Mouse (Mus musculus) liver, embryonic 14.5 days (tissue): Measurements from ENCODE around the gene Gabra2. TPM values are rescaled to one million over a fixed set of nuclear protein-coding genes. Genes with fewer than 3 reads are reported as not detected.

Source experiments
- ATAC-seq: fragments of 200-750 bp; cut with Nextera tagmentation; 2 replicates; pipeline ENCODE4 v1.8.0; 2017; ENCODE audit warnings: moderate number of reproducible peaks, mild to moderate bottlenecking, moderate library complexity; ENCODE audit not compliant: insufficient read depth
- DNase-seq, 3 experiments: peaks; one replicate each; pipeline ENCODE4 v3.0.0-alpha.2; 2012 to 2013; ENCODE audit warnings: low read depth in 3 of 3, low spot score in 3 of 3
- H3K27ac ChIP-seq: fragments of 300-500 bp; sonication (generic); 2 replicates; pipeline ENCODE4 v1.5.1; 2014; ENCODE audit warnings: moderate library complexity, mild to moderate bottlenecking, control low read depth, inconsistent platforms
- H3K27me3 ChIP-seq: fragments of 300-500 bp; sonication (generic); 2 replicates; pipeline ENCODE4 v1.6.1; 2014; ENCODE audit warnings: mild to moderate bottlenecking, low read length, moderate library complexity; ENCODE audit not compliant: control insufficient read depth, insufficient read depth
- H3K36me3 ChIP-seq: fragments of 300-500 bp; sonication (generic); replicated peaks from 2 replicates; pipeline ENCODE4 v1.6.1; 2014; ENCODE audit warnings: low read depth; ENCODE audit not compliant: control insufficient read depth, insufficient read depth
- H3K4me1 ChIP-seq, 2 experiments: fragments of 200-500 bp in 1 of 2; fragments of 300-500 bp in 1 of 2; sonication (generic) in 1 of 2; replicated peaks; 2 replicates each; pipeline ENCODE4 v1.6.1; 2012 to 2014; ENCODE audit warnings: antibody characterized with exemption in 1 of 2, inconsistent platforms in 1 of 2, low read length in 1 of 2; ENCODE audit not compliant: control insufficient read depth in 2 of 2, insufficient read depth in 2 of 2
- H3K4me2 ChIP-seq: fragments of 300-500 bp; sonication (generic); 2 replicates; pipeline ENCODE4 v1.6.1; 2014; ENCODE audit warnings: low read depth, mild to moderate bottlenecking, control low read depth, moderate library complexity
- H3K4me3 ChIP-seq, 2 experiments: fragments of 200-500 bp in 1 of 2; fragments of 300-500 bp in 1 of 2; sonication (generic) in 1 of 2; 2 replicates each; pipeline ENCODE4 v1.5.1; 2012 to 2014; ENCODE audit warnings: low read depth in 2 of 2, low read length in 2 of 2, mild to moderate bottlenecking in 2 of 2, control low read depth in 1 of 2, inconsistent platforms in 1 of 2, moderate library complexity in 1 of 2; ENCODE audit not compliant: insufficient read depth in 1 of 2
- H3K9ac ChIP-seq: fragments of 300-500 bp; sonication (generic); replicated peaks from 2 replicates; pipeline ENCODE4 v1.6.1; 2014; ENCODE audit warnings: mild to moderate bottlenecking, control low read depth, moderate library complexity
- H3K9me3 ChIP-seq: fragments of 300-500 bp; sonication (generic); 2 replicates; pipeline ENCODE4 v1.6.1; 2016; ENCODE audit warnings: low read length, mixed read lengths; ENCODE audit not compliant: control insufficient read depth
- CTCF ChIP-seq: IDR thresholded peaks from 2 replicates; pipeline ENCODE4 v1.5.1; 2016; ENCODE audit warnings: antibody characterized with exemption, low read depth, control low read depth
- EP300 ChIP-seq: IDR thresholded peaks from 2 replicates; pipeline ENCODE4 v1.6.1; 2016; ENCODE audit warnings: antibody characterized with exemption, low read depth
- WGBS: fragments of 180-500 bp; shearing (Covaris S2); extraction: QIAGEN DNeasy Blood & Tissue Kit; methylation state at CpG from one replicate; pipeline ENCODE4 v1.1.7; 2014; ENCODE audit not compliant: insufficient replicate concordance; 5-methylcytosine and 5-hydroxymethylcytosine counted together
- polyA plus RNA-seq, 2 experiments: library from polyadenylated mRNA; depleted of rRNA in 1 of 2; stranded (reverse) in 1 of 2; unstranded in 1 of 2; fragments of >200 nt; fragmentation: Nextera tagmentation in 1 of 2; extraction: Ambion mirVana in 1 of 2; gene quantifications; 2 replicates each; pipeline versions ENCODE4 v1.2.1 to v1.2.3; 2012 to 2014

Gabra2 gene
- polyA plus RNA-seq, 2 experiments: 0.01 TPM; not detected in 1

DNA sequence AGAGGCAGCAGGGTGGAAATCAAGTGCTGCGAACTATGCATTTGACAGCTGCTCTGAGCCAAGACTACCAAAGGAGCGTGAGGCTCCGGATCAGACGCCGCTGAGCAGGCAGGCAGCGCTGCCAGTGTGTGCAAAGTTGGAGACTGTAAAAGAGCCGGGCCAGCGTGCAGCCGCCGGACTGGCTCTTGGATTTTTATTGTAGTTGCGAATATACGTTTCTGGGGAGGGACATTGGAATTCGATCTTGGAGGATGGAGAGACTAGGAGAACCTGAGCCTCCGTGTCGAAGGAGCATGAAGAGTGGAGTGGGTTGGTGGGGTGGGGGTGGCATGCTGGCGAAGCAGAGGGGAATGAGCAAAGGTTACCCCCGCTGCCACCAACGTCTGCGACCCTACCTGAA, 469 bp downstream of the Gabra2 start:
- no peak overlapping the region for H3K4me2 ChIP-seq
- H3K9me3 ChIP-seq: no peaks in the 10 kb centered on the region
- no peak overlapping the region for H3K27ac ChIP-seq
- no peak for DNase-seq
- H3K4me3 ChIP-seq: no peak overlapping the region
- no peaks in the 10 kb centered on the region for H3K36me3 ChIP-seq
- no peak overlapping the region for H3K9ac ChIP-seq
- TF ChIP-seq EP300 (no peak), CTCF (no peak)
- WGBS: 4% methylated on average over 19 of the region's 19 CpGs
- ATAC-seq: no peak
- H3K27me3 ChIP-seq: peaks cover 3% of the 10 kb centered on the region
- no peaks in the 10 kb centered on the region for H3K4me1 ChIP-seq

DNA sequence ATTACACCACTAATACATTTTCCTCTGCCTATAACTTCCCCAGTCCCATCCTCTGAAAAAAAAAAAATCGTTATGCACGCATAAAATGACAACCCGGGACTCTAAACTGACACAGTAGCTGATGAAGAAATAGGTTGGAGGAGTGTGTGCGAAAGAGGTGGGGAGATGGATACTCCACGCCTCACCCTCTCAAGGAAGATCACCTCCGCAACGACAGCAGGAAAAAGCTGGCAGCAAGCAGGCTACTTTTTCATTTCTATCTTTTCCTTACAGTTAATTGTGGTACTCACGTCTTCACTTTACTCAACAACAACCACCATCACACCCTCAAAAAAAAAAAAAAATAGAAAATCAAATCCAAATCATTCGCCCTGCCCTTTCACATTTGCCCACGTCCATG, 873 bp downstream of the Gabra2 start:
- Histone ChIP-seq H3K27ac (no peak overlapping the region), H3K9ac (no peak overlapping the region), H3K9me3 (no peaks in the 10 kb centered on the region), H3K4me2 (no peak overlapping the region), H3K36me3 (no peaks in the 10 kb centered on the region), H3K27me3 (peaks cover 3% of the 10 kb centered on the region), H3K4me3 (no peak overlapping the region), H3K4me1 (no peaks in the 10 kb centered on the region)
- TF ChIP-seq EP300: no peak
- no peak for TF ChIP-seq CTCF
- DNase-seq (no peak), ATAC-seq (no peak)
- WGBS: 20% methylated on average over 10 of the region's 10 CpGs

DNA sequence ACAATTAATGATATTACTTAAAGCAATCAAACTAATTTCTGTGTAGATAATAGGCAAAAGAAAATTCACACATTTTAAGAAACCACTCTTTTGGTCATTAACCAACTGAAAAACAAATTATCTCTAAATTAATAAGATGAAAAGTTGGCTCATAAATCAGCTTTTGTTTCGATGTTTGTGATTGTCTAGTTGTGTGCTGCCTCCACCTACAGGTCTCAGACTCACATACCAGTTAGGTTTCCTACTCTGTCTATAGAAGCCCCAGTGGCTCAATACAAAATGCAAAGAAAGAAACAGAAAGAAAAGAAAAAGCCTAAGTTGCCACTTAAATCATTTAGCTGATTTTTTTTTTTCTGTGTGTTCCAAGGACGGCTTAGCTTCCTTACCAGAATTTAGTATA, 1.8 kb downstream of the Gabra2 start:
- ATAC-seq (no peak), DNase-seq (no peak)
- Histone ChIP-seq H3K4me3 (no peak overlapping the region), H3K4me1 (no peaks in the 10 kb centered on the region), H3K27me3 (peaks cover 3% of the 10 kb centered on the region), H3K9ac (no peak overlapping the region), H3K4me2 (no peak overlapping the region), H3K9me3 (no peaks in the 10 kb centered on the region), H3K27ac (no peak overlapping the region), H3K36me3 (no peaks in the 10 kb centered on the region)
- 63% methylated on average over 2 of the region's 2 CpGs for WGBS
- TF ChIP-seq CTCF: no peak
- TF ChIP-seq EP300: no peak

- TF ChIP-seq EP300: no peak
- no peak for TF ChIP-seq CTCF
- H3K9me3 ChIP-seq: no peaks in the 10 kb centered on the region
- no peak overlapping the region for H3K27ac ChIP-seq
- no peak for ATAC-seq
- DNase-seq: no peak
- no peak overlapping the region for H3K4me2 ChIP-seq
- peaks cover 3% of the 10 kb centered on the region for H3K27me3 ChIP-seq
- H3K4me1 ChIP-seq: no peaks in the 10 kb centered on the region
- H3K4me3 ChIP-seq: no peak overlapping the region
- no peaks in the 10 kb centered on the region for H3K36me3 ChIP-seq
- no peak overlapping the region for H3K9ac ChIP-seq
These were observed 3.2 kb downstream of the Gabra2 start for GRCm38 (mm10) chr5:71092475-71092874.

GRCm38 (mm10) chr5:71091926-71092325, 3.7 kb downstream of the Gabra2 start:
- Histone ChIP-seq H3K9me3 (no peaks in the 10 kb centered on the region), H3K36me3 (no peaks in the 10 kb centered on the region), H3K4me1 (no peaks in the 10 kb centered on the region), H3K27ac (no peak overlapping the region), H3K27me3 (peaks cover 3% of the 10 kb centered on the region), H3K4me2 (no peak overlapping the region), H3K9ac (no peak overlapping the region), H3K4me3 (no peak overlapping the region)
- ATAC-seq: no peak
- TF ChIP-seq EP300 (no peak), CTCF (no peak)
- no peak for DNase-seq
- WGBS: 66% methylated on average over 2 of the region's 2 CpGs

GRCm38 (mm10) chr5:71078861-71079260, 16.8 kb downstream of the Gabra2 start:
- H3K9ac ChIP-seq: no peak overlapping the region
- WGBS: 67% methylated on average over 5 of the region's 5 CpGs

More at GRCm38 (mm10) chr5:71078861-71079260, 16.8 kb downstream of the Gabra2 start:
- no peak overlapping the region for H3K4me2 ChIP-seq
- ATAC-seq: no peak
- no peaks in the 10 kb centered on the region for H3K27me3 ChIP-seq
- no peaks in the 10 kb centered on the region for H3K9me3 ChIP-seq
- no peaks in the 10 kb centered on the region for H3K36me3 ChIP-seq
- DNase-seq: no peak
- H3K4me1 ChIP-seq: no peaks in the 10 kb centered on the region
- H3K27ac ChIP-seq: no peak overlapping the region
- H3K4me3 ChIP-seq: no peak overlapping the region
- TF ChIP-seq EP300 (no peak), CTCF (no peak)
